Mouse (Mus musculus): Measurements from ENCODE around the gene Gm20388. TPM values are rescaled to one million over a fixed set of nuclear protein-coding genes. Genes with fewer than 3 reads are reported as not detected.
A peak's percentile ranks its signal among the peaks of the same experiment; 100 is the strongest.

Gm20388 gene
- polyA plus RNA-seq, 1 experiment from 2014 or later: not detected

DNA sequence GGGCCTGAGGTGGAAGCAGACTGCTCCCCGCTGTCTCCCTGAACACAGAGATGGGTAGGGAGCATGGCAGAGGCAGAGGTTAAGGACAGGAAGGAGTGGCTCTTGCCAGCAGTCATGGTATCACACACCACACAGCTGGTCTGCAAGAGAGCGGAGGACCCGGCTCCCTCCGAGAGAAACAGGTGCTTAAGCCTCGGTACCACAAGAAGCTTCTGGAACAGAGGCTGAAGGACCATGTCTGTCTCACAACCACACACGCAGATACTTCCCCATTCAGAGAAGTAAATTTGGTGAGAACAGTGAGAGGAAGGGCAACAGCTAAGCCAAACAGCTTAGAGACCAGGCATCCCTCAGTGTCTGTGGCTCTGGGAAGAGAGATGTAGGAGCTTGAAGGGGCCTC, 2000.8 kb downstream of the Gm20388 start:
- 88% methylated on average over 6 of the region's 6 CpGs for WGBS
- H3K4me3 ChIP-seq (replicated peaks; ENCODE audit: low read length): no peak overlapping the region
- H3K27me3 ChIP-seq (ENCODE audit: control insufficient read depth, insufficient read depth, low read length): no peaks in the 10 kb centered on the region; the same call in 1 of the 2 replicates
- no peak overlapping the region for H3K27ac ChIP-seq
- no peak overlapping the region for H3K9ac ChIP-seq
- H3K4me1 ChIP-seq (replicated peaks; ENCODE audit: control insufficient read depth, insufficient read depth, low read length): peaks cover 7% of the 10 kb centered on the region
- DNase-seq (ENCODE audit: low spot score) (no peak), ATAC-seq (ENCODE audit: low FRiP score) (no peak)
- no peak overlapping the region for H3K4me2 ChIP-seq (replicated peaks)
- no peaks in the 10 kb centered on the region for H3K9me3 ChIP-seq (ENCODE audit: control insufficient read depth, low read length)
- H3K36me3 ChIP-seq (replicated peaks; ENCODE audit: control insufficient read depth, insufficient read depth): no peaks in the 10 kb centered on the region

DNA sequence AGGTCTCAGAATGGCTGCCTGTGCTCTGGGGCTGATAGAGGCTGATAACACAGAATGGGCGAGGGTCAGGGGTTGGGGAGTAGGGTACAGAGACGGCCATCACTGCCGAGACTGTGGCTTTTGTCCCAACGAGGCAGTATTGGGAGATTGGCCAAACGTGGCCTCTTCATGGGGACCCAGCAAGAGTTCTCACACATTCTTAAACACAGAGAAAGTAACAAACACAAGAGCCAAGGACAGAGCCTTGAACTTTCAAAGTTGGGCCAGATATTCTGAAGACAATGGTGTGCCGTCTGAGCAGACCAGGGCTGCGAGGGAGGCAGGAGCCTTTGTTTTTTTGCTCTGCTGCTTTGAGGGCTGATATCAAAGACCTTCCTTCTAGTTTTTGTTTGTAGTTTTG, 2001.3 kb downstream of the Gm20388 start:
- ATAC-seq (ENCODE audit: low FRiP score): no peak
- WGBS: 66% methylated on average over 7 of the region's 7 CpGs
- peaks cover 5% of the 10 kb centered on the region for H3K4me1 ChIP-seq (replicated peaks; ENCODE audit: control insufficient read depth, insufficient read depth, low read length)
- H3K36me3 ChIP-seq (replicated peaks; ENCODE audit: control insufficient read depth, insufficient read depth): no peaks in the 10 kb centered on the region
- no peak for DNase-seq (ENCODE audit: low spot score)
- no peak overlapping the region for H3K4me3 ChIP-seq (replicated peaks; ENCODE audit: low read length)
- H3K9me3 ChIP-seq (ENCODE audit: control insufficient read depth, low read length): no peaks in the 10 kb centered on the region
- no peak overlapping the region for H3K27ac ChIP-seq
- H3K9ac ChIP-seq: no peak overlapping the region
- H3K27me3 ChIP-seq (ENCODE audit: control insufficient read depth, insufficient read depth, low read length): no peaks in the 10 kb centered on the region; the same call in 1 of the 2 replicates
- H3K4me2 ChIP-seq (replicated peaks): no peak overlapping the region

DNA sequence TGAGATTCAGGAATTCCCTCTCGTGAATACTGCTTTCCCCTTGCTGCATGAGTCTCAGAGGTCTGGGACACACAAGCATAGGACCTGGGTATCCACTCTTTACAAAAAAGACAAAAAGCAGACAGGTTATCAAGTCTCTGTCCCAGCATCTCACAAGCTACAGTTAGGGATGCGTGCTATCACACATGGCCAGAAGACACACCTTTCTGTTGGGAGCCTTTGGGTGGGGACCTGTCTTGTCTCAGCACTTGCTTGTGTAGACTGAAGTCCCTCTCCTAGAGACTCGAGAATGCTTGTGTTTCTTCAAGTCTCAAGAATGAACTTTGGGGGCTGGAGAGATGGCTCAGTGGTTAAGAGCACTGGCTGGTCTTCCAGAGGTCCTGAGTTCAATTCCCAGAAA, 2002.2 kb downstream of the Gm20388 start:
- Histone ChIP-seq H3K27ac (no peak overlapping the region), H3K4me3 (replicated peaks; ENCODE audit: low read length) (no peak overlapping the region), H3K9ac (no peak overlapping the region), H3K4me1 (replicated peaks; ENCODE audit: control insufficient read depth, insufficient read depth, low read length) (peaks cover 3% of the 10 kb centered on the region), H3K36me3 (replicated peaks; ENCODE audit: control insufficient read depth, insufficient read depth) (no peaks in the 10 kb centered on the region), H3K9me3 (ENCODE audit: control insufficient read depth, low read length) (no peaks in the 10 kb centered on the region), H3K27me3 (ENCODE audit: control insufficient read depth, insufficient read depth, low read length) (no peaks in the 10 kb centered on the region; the same call in 1 of the 2 replicates), H3K4me2 (replicated peaks) (no peak overlapping the region)
- no peak for DNase-seq (ENCODE audit: low spot score)
- ATAC-seq (ENCODE audit: low FRiP score): no peak
- 73% methylated on average over 3 of the region's 3 CpGs for WGBS

- no peaks in the 10 kb centered on the region; the same call in 1 of the 2 replicates for H3K4me1 ChIP-seq (replicated peaks; ENCODE audit: control insufficient read depth, insufficient read depth, low read length)
- H3K36me3 ChIP-seq (replicated peaks; ENCODE audit: control insufficient read depth, insufficient read depth): no peaks in the 10 kb centered on the region
- H3K9ac ChIP-seq: no peak overlapping the region
- DNase-seq (ENCODE audit: low spot score) (no peak), ATAC-seq (ENCODE audit: low FRiP score) (no peak)
- no peaks in the 10 kb centered on the region; the same call in 1 of the 2 replicates for H3K27me3 ChIP-seq (ENCODE audit: control insufficient read depth, insufficient read depth, low read length)
- no peak overlapping the region for H3K4me2 ChIP-seq (replicated peaks)
- H3K9me3 ChIP-seq (ENCODE audit: control insufficient read depth, low read length): no peaks in the 10 kb centered on the region
- H3K4me3 ChIP-seq (replicated peaks; ENCODE audit: low read length): no peak overlapping the region
- no peak overlapping the region for H3K27ac ChIP-seq
- 82% methylated on average over 8 of the region's 8 CpGs for WGBS
Measured at GRCm38 (mm10) chr8:121913378-121913777, 2002.7 kb downstream of the Gm20388 start.

DNA sequence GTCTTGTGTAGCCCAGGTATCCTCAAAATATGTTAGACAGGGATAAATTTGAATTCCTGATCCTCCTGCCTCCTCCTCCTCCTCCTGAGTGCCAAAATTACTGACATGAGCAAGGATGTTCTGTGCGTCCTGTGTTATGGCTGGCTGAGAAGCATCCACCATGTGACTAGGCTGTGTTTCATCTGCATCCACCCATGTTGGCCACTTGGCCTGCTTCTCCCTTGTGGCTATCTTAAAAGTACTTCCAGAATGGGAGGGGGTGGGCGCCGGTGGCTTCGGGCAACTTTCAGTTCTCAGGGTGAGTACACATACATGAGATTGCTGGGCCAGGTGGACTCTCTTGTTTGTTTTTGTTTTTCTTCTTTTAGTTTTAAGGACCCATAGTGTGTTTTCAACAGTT, 2008.5 kb downstream of the Gm20388 start:
- WGBS: 74% methylated on average over 4 of the region's 4 CpGs
- H3K36me3 ChIP-seq (replicated peaks; ENCODE audit: control insufficient read depth, insufficient read depth): no peaks in the 10 kb centered on the region
- H3K4me3 ChIP-seq (replicated peaks; ENCODE audit: low read length): no peak overlapping the region
- H3K9me3 ChIP-seq (ENCODE audit: control insufficient read depth, low read length): no peaks in the 10 kb centered on the region
- ATAC-seq (ENCODE audit: low FRiP score) (no peak), DNase-seq (ENCODE audit: low spot score) (no peak)
- no peak overlapping the region for H3K27ac ChIP-seq
- H3K4me2 ChIP-seq (replicated peaks): no peak overlapping the region
- no peak overlapping the region for H3K9ac ChIP-seq
- no peaks in the 10 kb centered on the region for H3K27me3 ChIP-seq (ENCODE audit: control insufficient read depth, insufficient read depth, low read length)
- H3K4me1 ChIP-seq (replicated peaks; ENCODE audit: control insufficient read depth, insufficient read depth, low read length): no peaks in the 10 kb centered on the region; the same call in 1 of the 2 replicates

- no peak for ATAC-seq (ENCODE audit: low FRiP score)
- H3K36me3 ChIP-seq (replicated peaks; ENCODE audit: control insufficient read depth, insufficient read depth): no peaks in the 10 kb centered on the region
- no peak overlapping the region for H3K4me3 ChIP-seq (replicated peaks; ENCODE audit: low read length)
- H3K9ac ChIP-seq: no peak overlapping the region
- H3K27me3 ChIP-seq (ENCODE audit: control insufficient read depth, insufficient read depth, low read length): no peaks in the 10 kb centered on the region
- H3K4me1 ChIP-seq (replicated peaks; ENCODE audit: control insufficient read depth, insufficient read depth, low read length): no peaks in the 10 kb centered on the region; the same call in 1 of the 2 replicates
- WGBS: 38% methylated on average over 3 of the region's 3 CpGs
- H3K9me3 ChIP-seq (ENCODE audit: control insufficient read depth, low read length): no peaks in the 10 kb centered on the region
- no peak overlapping the region for H3K27ac ChIP-seq
- no peak for DNase-seq (ENCODE audit: low spot score)
- no peak overlapping the region for H3K4me2 ChIP-seq (replicated peaks)
Measured at GRCm38 (mm10) chr8:121919731-121920130, 2009.1 kb downstream of the Gm20388 start.

DNA sequence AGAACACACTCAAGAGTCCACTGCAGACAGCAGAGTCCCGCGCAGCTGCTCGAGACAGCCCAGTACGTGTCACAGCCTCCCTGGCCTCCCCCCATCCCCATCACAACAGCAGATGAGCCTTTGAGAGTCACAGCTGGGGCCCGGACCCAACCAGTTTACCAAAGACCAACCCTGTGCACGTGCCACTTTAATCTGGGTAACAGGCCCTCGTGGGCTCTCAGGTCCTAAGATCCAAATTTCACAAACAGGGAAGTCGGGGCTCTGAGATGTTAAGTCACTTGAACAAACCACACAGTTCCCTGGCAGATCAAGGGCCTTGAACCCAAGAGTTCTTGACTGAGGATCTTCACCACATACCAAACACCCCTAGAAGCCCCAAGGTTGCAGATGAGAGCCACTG, 2010.9 kb downstream of the Gm20388 start:
- Histone ChIP-seq H3K36me3 (replicated peaks; ENCODE audit: control insufficient read depth, insufficient read depth) (no peaks in the 10 kb centered on the region), H3K4me2 (replicated peaks) (no peak overlapping the region), H3K27me3 (ENCODE audit: control insufficient read depth, insufficient read depth, low read length) (no peaks in the 10 kb centered on the region), H3K9me3 (ENCODE audit: control insufficient read depth, low read length) (no peaks in the 10 kb centered on the region), H3K27ac (peak overlapping the region; percentile 62), H3K9ac (no peak overlapping the region), H3K4me3 (replicated peaks; ENCODE audit: low read length) (no peak overlapping the region), H3K4me1 (replicated peaks; ENCODE audit: control insufficient read depth, insufficient read depth, low read length) (no peaks in the 10 kb centered on the region; the same call in 1 of the 2 replicates)
- DNase-seq (ENCODE audit: low spot score) (no peak), ATAC-seq (ENCODE audit: low FRiP score) (no peak)
- WGBS: 78% methylated on average over 8 of the region's 8 CpGs

DNA sequence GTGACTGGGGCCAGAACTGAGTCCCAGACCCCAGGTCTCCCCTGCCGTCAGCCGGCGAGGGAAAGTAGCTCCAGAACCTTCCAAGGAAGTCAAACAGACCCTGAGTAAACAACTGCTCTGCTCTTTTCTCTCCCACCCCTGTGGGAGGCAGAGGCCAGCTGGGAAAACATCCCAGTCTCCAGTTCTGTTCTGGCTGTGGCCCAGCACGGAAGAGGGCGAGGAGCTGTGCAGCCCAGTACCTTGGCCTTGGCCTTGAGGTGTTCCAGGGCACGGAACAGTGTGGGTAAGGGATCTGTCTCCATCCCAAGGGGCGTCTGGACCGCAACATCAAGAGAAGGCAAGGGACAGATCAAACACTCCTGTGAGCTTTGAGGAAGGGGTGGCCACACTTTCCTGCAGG, 2011.5 kb downstream of the Gm20388 start:
- DNase-seq (ENCODE audit: low spot score) (no peak), ATAC-seq (ENCODE audit: low FRiP score) (no peak)
- Histone ChIP-seq H3K9ac (no peak overlapping the region), H3K27ac (peak overlapping the region; percentile 62; the same call in 1 of the 2 replicates), H3K4me1 (replicated peaks; ENCODE audit: control insufficient read depth, insufficient read depth, low read length) (no peaks in the 10 kb centered on the region; the same call in 1 of the 2 replicates), H3K36me3 (replicated peaks; ENCODE audit: control insufficient read depth, insufficient read depth) (no peaks in the 10 kb centered on the region), H3K27me3 (ENCODE audit: control insufficient read depth, insufficient read depth, low read length) (no peaks in the 10 kb centered on the region), H3K9me3 (ENCODE audit: control insufficient read depth, low read length) (no peaks in the 10 kb centered on the region), H3K4me2 (replicated peaks) (no peak overlapping the region), H3K4me3 (replicated peaks; ENCODE audit: low read length) (no peak overlapping the region)
- WGBS: 72% methylated on average over 8 of the region's 8 CpGs

DNA sequence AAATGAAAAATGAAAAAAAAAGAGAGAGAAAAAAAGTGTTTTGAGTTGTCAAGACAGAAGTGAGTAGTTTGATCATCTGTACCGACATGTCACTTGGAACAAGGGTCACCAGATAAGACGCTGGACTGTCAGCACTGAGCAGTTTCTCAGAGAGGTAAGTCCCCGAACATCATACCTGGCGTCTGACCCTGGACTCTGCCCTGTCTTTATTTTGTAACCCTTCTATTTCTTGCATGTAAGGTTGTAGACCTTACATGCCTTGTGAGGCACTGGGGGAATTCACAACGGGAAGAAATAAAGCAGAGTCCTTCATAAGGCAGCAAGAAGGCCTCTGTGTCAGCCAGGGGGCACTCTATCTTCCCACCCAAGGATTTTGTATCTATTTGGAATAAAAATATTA, 2014.0 kb downstream of the Gm20388 start:
- Histone ChIP-seq H3K9ac (no peak overlapping the region), H3K36me3 (replicated peaks; ENCODE audit: control insufficient read depth, insufficient read depth) (no peaks in the 10 kb centered on the region), H3K4me2 (replicated peaks) (no peak overlapping the region), H3K27me3 (ENCODE audit: control insufficient read depth, insufficient read depth, low read length) (no peaks in the 10 kb centered on the region), H3K9me3 (ENCODE audit: control insufficient read depth, low read length) (no peaks in the 10 kb centered on the region), H3K4me3 (replicated peaks; ENCODE audit: low read length) (no peak overlapping the region), H3K27ac (no peak overlapping the region), H3K4me1 (replicated peaks; ENCODE audit: control insufficient read depth, insufficient read depth, low read length) (no peaks in the 10 kb centered on the region)
- WGBS: 87% methylated on average over 5 of the region's 5 CpGs
- DNase-seq (ENCODE audit: low spot score): no peak
- ATAC-seq (ENCODE audit: low FRiP score): no peak

DNA sequence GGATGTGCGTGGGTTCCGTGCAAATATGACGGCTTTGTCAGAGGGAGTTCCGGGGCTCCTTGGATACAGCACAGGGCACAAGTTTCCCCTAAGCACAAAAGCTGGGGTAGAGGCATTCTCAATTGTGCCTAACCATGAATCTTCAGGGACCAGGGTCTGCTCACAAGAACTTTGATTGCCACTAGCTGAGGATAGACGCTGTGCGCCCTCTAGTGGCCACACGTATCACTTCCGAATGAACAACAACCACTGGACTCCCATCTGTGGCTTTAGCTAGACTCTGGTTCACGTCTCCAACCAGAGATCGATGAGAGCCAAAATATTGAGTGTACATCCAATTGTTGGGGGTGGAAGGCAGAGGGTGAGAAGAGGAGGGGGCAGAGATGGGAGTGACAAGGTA, 2015.0 kb downstream of the Gm20388 start:
- Histone ChIP-seq H3K4me1 (replicated peaks; ENCODE audit: control insufficient read depth, insufficient read depth, low read length) (no peaks in the 10 kb centered on the region), H3K27me3 (ENCODE audit: control insufficient read depth, insufficient read depth, low read length) (no peaks in the 10 kb centered on the region), H3K9ac (no peak overlapping the region), H3K27ac (no peak overlapping the region), H3K36me3 (replicated peaks; ENCODE audit: control insufficient read depth, insufficient read depth) (no peaks in the 10 kb centered on the region), H3K9me3 (ENCODE audit: control insufficient read depth, low read length) (no peaks in the 10 kb centered on the region), H3K4me3 (replicated peaks; ENCODE audit: low read length) (no peak overlapping the region), H3K4me2 (replicated peaks) (no peak overlapping the region)
- peak; percentile 90 for DNase-seq (ENCODE audit: low spot score)
- ATAC-seq (ENCODE audit: low FRiP score): no peak
- WGBS: 26% methylated on average over 10 of the region's 10 CpGs
